Mouse (Mus musculus) forebrain, embryonic 13.5 days (tissue): ENCODE measurements at regions not wholly inside any gene's neighbourhood (a gene's known extent, or its start where the extent isn't known, plus 50 kb on each side); places are given as distances from the start of the nearest gene placed in this dataset.

Experiments
- ATAC-seq: fragments of 200-750 bp; cut with Nextera tagmentation; 2 replicates; pipeline ENCODE4 v1.8.0; 2017
- H3K27ac ChIP-seq: fragments of 300-500 bp; sonication (generic); 2 replicates; pipeline ENCODE4 v1.5.1; 2015; ENCODE audit warnings: inconsistent platforms, mild to moderate bottlenecking, moderate library complexity
- H3K27me3 ChIP-seq: fragments of 300-500 bp; sonication (generic); 2 replicates; pipeline ENCODE4 v1.6.1; 2015; ENCODE audit warnings: mild to moderate bottlenecking, inconsistent platforms
- H3K36me3 ChIP-seq: fragments of 300-500 bp; sonication (generic); 2 replicates; pipeline ENCODE4 v1.6.1; 2015; ENCODE audit warnings: mild to moderate bottlenecking, inconsistent platforms; ENCODE audit not compliant: poor library complexity, severe bottlenecking
- H3K4me1 ChIP-seq: fragments of 300-500 bp; sonication (generic); 2 replicates; pipeline ENCODE4 v1.6.1; 2015; ENCODE audit warnings: inconsistent platforms
- H3K4me2 ChIP-seq: fragments of 300-500 bp; sonication (generic); 2 replicates; pipeline ENCODE4 v1.6.1; 2015; ENCODE audit warnings: inconsistent platforms, mild to moderate bottlenecking, moderate library complexity
- H3K4me3 ChIP-seq: fragments of 300-500 bp; sonication (generic); 2 replicates; pipeline ENCODE4 v1.5.1; 2015; ENCODE audit warnings: mild to moderate bottlenecking, inconsistent platforms
- H3K9ac ChIP-seq: fragments of 300-500 bp; sonication (generic); 2 replicates; pipeline ENCODE4 v1.6.1; 2015; ENCODE audit warnings: mild to moderate bottlenecking, inconsistent platforms
- H3K9me3 ChIP-seq: fragments of 300-500 bp; sonication (generic); replicated peaks from 2 replicates; pipeline ENCODE4 v1.6.1; 2016; ENCODE audit warnings: inconsistent platforms
- WGBS: fragments of 180-500 bp; shearing (Covaris S2); methylation state at CpG from one replicate; pipeline ENCODE4 v1.1.7; 2015; 5-methylcytosine and 5-hydroxymethylcytosine counted together

- Histone ChIP-seq H3K27me3 (no peaks in the 10 kb centered on the region), H3K9me3 (no peaks in the 10 kb centered on the region), H3K27ac (no peak overlapping the region), H3K4me1 (no peaks in the 10 kb centered on the region), H3K9ac (no peak overlapping the region), H3K36me3 (no peaks in the 10 kb centered on the region), H3K4me2 (no peak overlapping the region), H3K4me3 (no peak overlapping the region)
- ATAC-seq = no peak
- WGBS = 74% methylated on average over 9 of the region's 9 CpGs
Measured at GRCm38 (mm10) chr13:103683169-103683568, 91.2 kb downstream of the Srek1 start.

GRCm38 (mm10) chr13:103680740-103681139, 93.7 kb downstream of the Srek1 start:
- no peaks in the 10 kb centered on the region for H3K9me3 ChIP-seq
- H3K4me2 ChIP-seq = no peak overlapping the region
- H3K4me1 ChIP-seq = peaks cover 7% of the 10 kb centered on the region
- no peak overlapping the region for H3K4me3 ChIP-seq
- 91% methylated on average over 4 of the region's 4 CpGs for WGBS
- no peak for ATAC-seq
- H3K9ac ChIP-seq = no peak overlapping the region
- H3K27ac ChIP-seq = no peak overlapping the region
- H3K27me3 ChIP-seq = no peaks in the 10 kb centered on the region
- H3K36me3 ChIP-seq = no peaks in the 10 kb centered on the region

GRCm38 (mm10) chr13:103680052-103680451, 94.4 kb downstream of the Srek1 start:
- H3K9me3 ChIP-seq = no peaks in the 10 kb centered on the region
- no peak overlapping the region for H3K4me3 ChIP-seq
- no peak overlapping the region for H3K9ac ChIP-seq
- H3K4me1 ChIP-seq = peaks cover 7% of the 10 kb centered on the region
- no peak for ATAC-seq
- no peaks in the 10 kb centered on the region for H3K36me3 ChIP-seq
- no peak overlapping the region for H3K4me2 ChIP-seq
- WGBS = 90% methylated on average over 7 of the region's 7 CpGs
- no peak overlapping the region for H3K27ac ChIP-seq
- no peaks in the 10 kb centered on the region for H3K27me3 ChIP-seq

- WGBS = 38% methylated on average over 13 of the region's 13 CpGs
- no peak overlapping the region for H3K27ac ChIP-seq
- no peak overlapping the region for H3K4me2 ChIP-seq
- no peaks in the 10 kb centered on the region for H3K36me3 ChIP-seq
- peaks cover 7% of the 10 kb centered on the region for H3K4me1 ChIP-seq
- no peak overlapping the region for H3K4me3 ChIP-seq
- no peaks in the 10 kb centered on the region for H3K9me3 ChIP-seq
- H3K27me3 ChIP-seq = no peaks in the 10 kb centered on the region
- ATAC-seq = peak; percentile 43; the same call in 1 of the 2 replicates
- no peak overlapping the region; the same call in 1 of the 2 replicates for H3K9ac ChIP-seq
Measured at GRCm38 (mm10) chr13:103676831-103677230, 97.6 kb downstream of the Srek1 start.

- H3K27me3 ChIP-seq = no peaks in the 10 kb centered on the region
- no peaks in the 10 kb centered on the region for H3K9me3 ChIP-seq
- no peak for ATAC-seq
- H3K27ac ChIP-seq = no peak overlapping the region
- H3K36me3 ChIP-seq = no peaks in the 10 kb centered on the region
- no peak overlapping the region for H3K4me2 ChIP-seq
- H3K4me3 ChIP-seq = no peak overlapping the region
- peaks cover 7% of the 10 kb centered on the region for H3K4me1 ChIP-seq
- 79% methylated on average over 5 of the region's 5 CpGs for WGBS
- no peak overlapping the region for H3K9ac ChIP-seq
Measured at GRCm38 (mm10) chr13:103676221-103676620, 98.2 kb downstream of the Srek1 start.

- no peaks in the 10 kb centered on the region for H3K9me3 ChIP-seq
- H3K9ac ChIP-seq = no peak overlapping the region
- no peaks in the 10 kb centered on the region for H3K4me1 ChIP-seq
- H3K4me3 ChIP-seq = no peak overlapping the region
- no peak overlapping the region for H3K4me2 ChIP-seq
- no peak for ATAC-seq
- no peaks in the 10 kb centered on the region for H3K36me3 ChIP-seq
- H3K27me3 ChIP-seq = no peaks in the 10 kb centered on the region
- H3K27ac ChIP-seq = no peak overlapping the region
Measured at GRCm38 (mm10) chr13:103670611-103671010, 103.8 kb downstream of the Srek1 start.

- Histone ChIP-seq H3K9me3 (no peaks in the 10 kb centered on the region), H3K4me1 (no peaks in the 10 kb centered on the region), H3K27me3 (no peaks in the 10 kb centered on the region), H3K36me3 (no peaks in the 10 kb centered on the region), H3K4me2 (no peak overlapping the region), H3K4me3 (no peak overlapping the region), H3K9ac (no peak overlapping the region), H3K27ac (no peak overlapping the region)
- 93% methylated on average over 4 of the region's 4 CpGs for WGBS
- no peak for ATAC-seq
Measured at GRCm38 (mm10) chr13:103669856-103670255, 104.6 kb downstream of the Srek1 start.

- Histone ChIP-seq H3K4me1 (no peaks in the 10 kb centered on the region), H3K9ac (no peak overlapping the region), H3K4me3 (no peak overlapping the region), H3K27me3 (no peaks in the 10 kb centered on the region), H3K36me3 (no peaks in the 10 kb centered on the region), H3K9me3 (no peaks in the 10 kb centered on the region), H3K4me2 (no peak overlapping the region), H3K27ac (no peak overlapping the region)
- 94% methylated on average over 2 of the region's 2 CpGs for WGBS
- no peak for ATAC-seq
Measured at GRCm38 (mm10) chr13:103667749-103668148, 106.7 kb downstream of the Srek1 start.

GRCm38 (mm10) chr13:103660248-103660996, 114.0 kb downstream of the Srek1 start:
- no peak for ATAC-seq
- WGBS = 14% methylated on average over 11 of the region's 11 CpGs
- H3K4me2 ChIP-seq = no peak overlapping the region

GRCm38 (mm10) chr13:103655966-103656365, 118.4 kb downstream of the Srek1 start:
- Histone ChIP-seq H3K9me3 (no peaks in the 10 kb centered on the region), H3K9ac (no peak overlapping the region), H3K4me1 (peaks cover 6% of the 10 kb centered on the region), H3K4me2 (no peak overlapping the region), H3K36me3 (no peaks in the 10 kb centered on the region), H3K27me3 (no peaks in the 10 kb centered on the region), H3K4me3 (no peak overlapping the region), H3K27ac (no peak overlapping the region)
- 91% methylated on average over 2 of the region's 2 CpGs for WGBS
- ATAC-seq = no peak

More at GRCm38 (mm10) chr13:103660248-103660996, 114.0 kb downstream of the Srek1 start:
- no peaks in the 10 kb centered on the region for H3K36me3 ChIP-seq
- H3K27me3 ChIP-seq = no peaks in the 10 kb centered on the region
- H3K27ac ChIP-seq = no peak overlapping the region
- peaks cover 6% of the 10 kb centered on the region for H3K4me1 ChIP-seq
- no peak overlapping the region for H3K4me3 ChIP-seq
- H3K9ac ChIP-seq = no peak overlapping the region
- no peaks in the 10 kb centered on the region for H3K9me3 ChIP-seq

GRCm38 (mm10) chr13:103653216-103653615, 121.2 kb downstream of the Srek1 start:
- Histone ChIP-seq H3K9ac (no peak overlapping the region), H3K36me3 (no peaks in the 10 kb centered on the region), H3K9me3 (no peaks in the 10 kb centered on the region), H3K4me2 (no peak overlapping the region), H3K4me3 (no peak overlapping the region), H3K27ac (no peak overlapping the region), H3K27me3 (no peaks in the 10 kb centered on the region), H3K4me1 (no peaks in the 10 kb centered on the region)
- WGBS = 87% methylated on average over 4 of the region's 4 CpGs
- no peak for ATAC-seq

GRCm38 (mm10) chr13:103649383-103649782, 125.0 kb downstream of the Srek1 start:
- no peak overlapping the region for H3K4me2 ChIP-seq
- H3K27ac ChIP-seq = no peak overlapping the region
- WGBS = 90% methylated on average over 3 of the region's 3 CpGs
- no peaks in the 10 kb centered on the region for H3K4me1 ChIP-seq
- H3K36me3 ChIP-seq = no peaks in the 10 kb centered on the region
- no peaks in the 10 kb centered on the region for H3K27me3 ChIP-seq
- no peaks in the 10 kb centered on the region for H3K9me3 ChIP-seq
- no peak overlapping the region for H3K9ac ChIP-seq
- no peak overlapping the region for H3K4me3 ChIP-seq
- ATAC-seq = peak; percentile 62; the same call in 1 of the 2 replicates

- no peak for ATAC-seq
- Histone ChIP-seq H3K4me2 (no peak overlapping the region), H3K27ac (no peak overlapping the region), H3K27me3 (no peaks in the 10 kb centered on the region), H3K36me3 (no peaks in the 10 kb centered on the region), H3K9me3 (no peaks in the 10 kb centered on the region), H3K9ac (no peak overlapping the region), H3K4me3 (no peak overlapping the region), H3K4me1 (0 out of 2 replicates have a peak, but pooled peaks cover 6% of the 10 kb centered on the region)
- WGBS = 86% methylated on average over 4 of the region's 4 CpGs
Measured at GRCm38 (mm10) chr13:103648016-103648415, 126.4 kb downstream of the Srek1 start.
